Mouse (Mus musculus): ENCODE data around the gene Bhlha15.

DNA sequence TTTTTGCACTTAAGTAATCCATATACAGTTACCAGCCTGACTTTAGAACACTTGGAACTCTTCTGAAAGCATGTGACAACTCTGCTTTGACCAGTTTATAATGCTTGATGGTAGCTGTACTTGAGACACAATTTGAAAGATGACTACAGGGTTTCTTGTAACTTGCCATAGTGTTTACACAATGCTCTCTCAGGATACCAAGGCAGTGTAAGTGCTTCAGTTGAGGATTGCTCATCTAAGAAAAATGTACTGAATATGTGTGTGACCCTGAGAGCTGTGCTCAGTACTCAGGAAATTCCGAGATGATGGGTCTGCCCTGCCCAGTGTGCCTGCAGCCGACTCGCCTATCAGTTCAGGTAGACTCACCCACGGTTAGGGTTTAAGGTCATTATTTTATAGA lies 38.8 kb upstream of the Bhlha15 start:
- TF ChIP-seq GATA1 (IDR thresholded peaks at IDR 0.05; ENCODE audit: low read length) (no peak), TAL1 (IDR thresholded peaks at IDR 0.05; ENCODE audit: low read length) (no peak)
